ENCODE assay signal across 8 mouse cellular contexts in genomic region chr13:31556964-31557767, GRCm38 (mm10). TPM values are rescaled to one million over a fixed set of nuclear protein-coding genes. Genes with fewer than 3 reads are reported as not detected.
DNase-seq lines count a peak whose midpoint lies in the region; ATAC-seq lines count a peak whose summit lies in the region.

No protein-coding gene starts in this region.

- H3K9me3 ChIP-seq in hindbrain, embryonic 14.5 days (ENCODE audit: control insufficient read depth, low read length) = no peaks in the 10 kb centered on the region

- peaks cover 89% of the 10 kb centered on the region for H3K27me3 ChIP-seq in hindbrain, embryonic 14.5 days (ENCODE audit: control insufficient read depth, insufficient read depth, low read length)

- no peak for ATAC-seq in hindbrain, embryonic 14.5 days (ENCODE audit: low FRiP score)
- no peak for ATAC-seq in erythroid progenitor cell, adult 5-6 weeks (replicated peaks; ENCODE audit: low FRiP score, poor library complexity, severe bottlenecking)

- 7% methylated on average over 24 of the region's 24 CpGs for WGBS in hindbrain, embryonic 14.5 days

- peak; percentile 76 for DNase-seq in heart, adult 11 months
- no peak for DNase-seq in heart, postnatal 25 days (ENCODE audit: low spot score)
- DNase-seq in T-cell, adult 2 months (ENCODE audit: low spot score) = peak; percentile 6
- DNase-seq in hindbrain, embryonic 14.5 days (ENCODE audit: low spot score) = no peak
- peak; percentile 17 for DNase-seq in lung, postnatal 25 days (ENCODE audit: low spot score)
- no peak for DNase-seq in adrenal gland, adult 18-20 months (ENCODE audit: low spot score in 2 of 2)
- no peak for DNase-seq in adrenal gland, adult 2 months

- intact Hi-C loops in heart, postnatal 25 days (cut with DNase I) = no loop called here

- peak overlapping the region; percentile 96 for H3K4me2 ChIP-seq in hindbrain, embryonic 14.5 days (replicated peaks)

- no peak overlapping the region for H3K9ac ChIP-seq in hindbrain, embryonic 14.5 days

- no peaks in the 10 kb centered on the region for H3K36me3 ChIP-seq in hindbrain, embryonic 14.5 days (replicated peaks; ENCODE audit: control insufficient read depth, insufficient read depth)

- H3K4me1 ChIP-seq in hindbrain, embryonic 14.5 days (replicated peaks; ENCODE audit: control insufficient read depth, insufficient read depth, low read length) = peaks cover 23% of the 10 kb centered on the region

- H3K4me3 ChIP-seq in hindbrain, embryonic 14.5 days (replicated peaks; ENCODE audit: low read length) = peak overlapping the region; percentile 51

- no peak overlapping the region for H3K27ac ChIP-seq in hindbrain, embryonic 14.5 days

RNA-seq across cellular contexts. Expression of gene Foxq1, which starts 1.2 kb away (rescaled TPM):
- under 1 TPM; 0.10 to 0.14 TPM for total RNA-seq in heart, postnatal 25 days (2021)
- 2.9 and 3.1 TPM in 2 replicates for polyA plus RNA-seq in hindbrain, embryonic 14.5 days (2014; fragmentation: Nextera tagmentation; extraction: Ambion mirVana)
- total RNA-seq in adrenal gland, adult 18-20 months (2021) = under 1 TPM in 1 of 2 experiments, not detected in 1; 0.10 TPM
- total RNA-seq in erythroid progenitor cell, adult 5-6 weeks (2015; ENCODE audit: low replicate concordance) = not detected in 2 replicates
- total RNA-seq in erythroid progenitor cell, adult 5-6 weeks (2017; ENCODE audit: low replicate concordance) = not detected in 2 replicates
- total RNA-seq in adrenal gland, adult 2 months (2021) = under 1 TPM in 1 of 2 experiments, not detected in 1; 0.14 TPM
- polyA plus RNA-seq in adrenal gland, adult 2 months (2012; rRNA removed) = 0.33 and 0.53 TPM in 2 replicates

RNA-seq across cellular contexts. Expression of gene A530084C06Rik, which starts 2.0 kb away (rescaled TPM):
- total RNA-seq in heart, postnatal 25 days (2021) = under 1 TPM in 1 of 2 experiments, not detected in 1; 0.08 TPM
- polyA plus RNA-seq in hindbrain, embryonic 14.5 days (2014; fragmentation: Nextera tagmentation; extraction: Ambion mirVana) = not detected in 2 replicates
- not detected for total RNA-seq in adrenal gland, adult 18-20 months (2021)
- not detected in 2 replicates for total RNA-seq in erythroid progenitor cell, adult 5-6 weeks (2015; ENCODE audit: low replicate concordance)
- not detected in 2 replicates for total RNA-seq in erythroid progenitor cell, adult 5-6 weeks (2017; ENCODE audit: low replicate concordance)
- not detected for total RNA-seq in adrenal gland, adult 2 months (2021)
- polyA plus RNA-seq in adrenal gland, adult 2 months (2012; rRNA removed) = 0.04 and 0.09 TPM in 2 replicates

Comparison
In these comparisons a context has a peak if more than half of its experiments do, and no peak if none do; other contexts are left out.
1. DNase-seq: peak in heart, adult 11 months (single experiment), T-cell, adult 2 months (single experiment) and lung, postnatal 25 days (single experiment); none in heart, postnatal 25 days (single experiment), hindbrain, embryonic 14.5 days (single experiment), adrenal gland, adult 18-20 months (0 of 2) and adrenal gland, adult 2 months (single experiment).